Mouse (Mus musculus): ENCODE measurements at regions not wholly inside any gene's neighbourhood (a gene's known extent, or its start where the extent isn't known, plus 50 kb on each side); places are given as distances from the start of the nearest gene placed in this dataset.
A peak's percentile ranks its signal among the peaks of the same experiment; 100 is the strongest.

- no peak overlapping the region for H3K27ac ChIP-seq (ENCODE audit: control insufficient read depth, insufficient read depth, low read length)
- H3K4me3 ChIP-seq (ENCODE audit: control insufficient read depth, insufficient read depth, low read length), result no peak overlapping the region; the same call in 1 of the 2 replicates
- peak; percentile 81 for DNase-seq
- 6% methylated on average over 18 of the region's 18 CpGs for WGBS
- H3K4me1 ChIP-seq (replicated peaks; ENCODE audit: control insufficient read depth, insufficient read depth, low read length), result peaks cover 2% of the 10 kb centered on the region; the same call in 1 of the 2 replicates
- TF ChIP-seq POLR2A (IDR thresholded peaks at IDR 0.05; ENCODE audit: control insufficient read depth, extremely low read depth, insufficient read depth, low read length, poor library complexity) (no peak), CTCF (IDR thresholded peaks at IDR 0.05; ENCODE audit: borderline replicate concordance, control insufficient read depth, extremely low read depth, insufficient read depth, low read length, poor library complexity) (peak; percentile 50; the same call in 1 of the 2 replicates)
- no peaks in the 10 kb centered on the region for H3K27me3 ChIP-seq (ENCODE audit: control insufficient read depth, insufficient read depth, low read length)
- no peaks in the 10 kb centered on the region for H3K36me3 ChIP-seq (ENCODE audit: control insufficient read depth, insufficient read depth, low read length)
Measured at GRCm38 (mm10) chr9:88241203-88241995, 85.6 kb upstream of the Nt5e start.

- H3K4me3 ChIP-seq (ENCODE audit: control insufficient read depth, insufficient read depth, low read length), result no peak overlapping the region
- no peaks in the 10 kb centered on the region for H3K27me3 ChIP-seq (ENCODE audit: control insufficient read depth, insufficient read depth, low read length)
- no peak for TF ChIP-seq CTCF (IDR thresholded peaks at IDR 0.05; ENCODE audit: borderline replicate concordance, control insufficient read depth, extremely low read depth, insufficient read depth, low read length, poor library complexity)
- no peak for TF ChIP-seq POLR2A (IDR thresholded peaks at IDR 0.05; ENCODE audit: control insufficient read depth, extremely low read depth, insufficient read depth, low read length, poor library complexity)
- H3K36me3 ChIP-seq (ENCODE audit: control insufficient read depth, insufficient read depth, low read length), result no peaks in the 10 kb centered on the region
- WGBS, result 94% methylated on average over 7 of the region's 7 CpGs
- H3K27ac ChIP-seq (ENCODE audit: control insufficient read depth, insufficient read depth, low read length), result no peak overlapping the region
- no peak for DNase-seq
- H3K4me1 ChIP-seq (replicated peaks; ENCODE audit: control insufficient read depth, insufficient read depth, low read length), result peaks cover 2% of the 10 kb centered on the region; the same call in 1 of the 2 replicates
Measured at GRCm38 (mm10) chr9:88242530-88242929, 84.5 kb upstream of the Nt5e start.

GRCm38 (mm10) chr9:88244492-88244891 lies 82.5 kb upstream of the Nt5e start:
- DNase-seq, result no peak
- 71% methylated on average over 3 of the region's 3 CpGs for WGBS
- no peak overlapping the region for H3K4me3 ChIP-seq (ENCODE audit: control insufficient read depth, insufficient read depth, low read length)
- H3K4me1 ChIP-seq (replicated peaks; ENCODE audit: control insufficient read depth, insufficient read depth, low read length), result peaks cover 2% of the 10 kb centered on the region; the same call in 1 of the 2 replicates
- TF ChIP-seq POLR2A (IDR thresholded peaks at IDR 0.05; ENCODE audit: control insufficient read depth, extremely low read depth, insufficient read depth, low read length, poor library complexity), result no peak
- no peak for TF ChIP-seq CTCF (IDR thresholded peaks at IDR 0.05; ENCODE audit: borderline replicate concordance, control insufficient read depth, extremely low read depth, insufficient read depth, low read length, poor library complexity)
- H3K27me3 ChIP-seq (ENCODE audit: control insufficient read depth, insufficient read depth, low read length), result no peaks in the 10 kb centered on the region
- H3K36me3 ChIP-seq (ENCODE audit: control insufficient read depth, insufficient read depth, low read length), result no peaks in the 10 kb centered on the region
- no peak overlapping the region for H3K27ac ChIP-seq (ENCODE audit: control insufficient read depth, insufficient read depth, low read length)

- Histone ChIP-seq H3K36me3 (ENCODE audit: control insufficient read depth, insufficient read depth, low read length) (no peaks in the 10 kb centered on the region), H3K4me1 (replicated peaks; ENCODE audit: control insufficient read depth, insufficient read depth, low read length) (no peaks in the 10 kb centered on the region), H3K27ac (ENCODE audit: control insufficient read depth, insufficient read depth, low read length) (no peak overlapping the region), H3K4me3 (ENCODE audit: control insufficient read depth, insufficient read depth, low read length) (no peak overlapping the region), H3K27me3 (ENCODE audit: control insufficient read depth, insufficient read depth, low read length) (no peaks in the 10 kb centered on the region)
- no peak for DNase-seq
- TF ChIP-seq CTCF (IDR thresholded peaks at IDR 0.05; ENCODE audit: borderline replicate concordance, control insufficient read depth, extremely low read depth, insufficient read depth, low read length, poor library complexity) (no peak), POLR2A (IDR thresholded peaks at IDR 0.05; ENCODE audit: control insufficient read depth, extremely low read depth, insufficient read depth, low read length, poor library complexity) (no peak)
- WGBS, result 79% methylated on average over 7 of the region's 7 CpGs
Measured at GRCm38 (mm10) chr9:88255948-88256347, 71.0 kb upstream of the Nt5e start.

- Histone ChIP-seq H3K36me3 (ENCODE audit: control insufficient read depth, insufficient read depth, low read length) (no peaks in the 10 kb centered on the region), H3K4me1 (replicated peaks; ENCODE audit: control insufficient read depth, insufficient read depth, low read length) (no peaks in the 10 kb centered on the region), H3K27ac (ENCODE audit: control insufficient read depth, insufficient read depth, low read length) (no peak overlapping the region), H3K4me3 (ENCODE audit: control insufficient read depth, insufficient read depth, low read length) (no peak overlapping the region), H3K27me3 (ENCODE audit: control insufficient read depth, insufficient read depth, low read length) (no peaks in the 10 kb centered on the region)
- 78% methylated on average over 4 of the region's 4 CpGs for WGBS
- TF ChIP-seq POLR2A (IDR thresholded peaks at IDR 0.05; ENCODE audit: control insufficient read depth, extremely low read depth, insufficient read depth, low read length, poor library complexity) (no peak), CTCF (IDR thresholded peaks at IDR 0.05; ENCODE audit: borderline replicate concordance, control insufficient read depth, extremely low read depth, insufficient read depth, low read length, poor library complexity) (no peak)
- no peak for DNase-seq
Measured at GRCm38 (mm10) chr9:88259627-88260026, 67.4 kb upstream of the Nt5e start.

- Histone ChIP-seq H3K36me3 (ENCODE audit: control insufficient read depth, insufficient read depth, low read length) (no peaks in the 10 kb centered on the region), H3K4me3 (ENCODE audit: control insufficient read depth, insufficient read depth, low read length) (no peak overlapping the region), H3K27me3 (ENCODE audit: control insufficient read depth, insufficient read depth, low read length) (no peaks in the 10 kb centered on the region), H3K4me1 (replicated peaks; ENCODE audit: control insufficient read depth, insufficient read depth, low read length) (no peaks in the 10 kb centered on the region), H3K27ac (ENCODE audit: control insufficient read depth, insufficient read depth, low read length) (no peak overlapping the region)
- no peak for TF ChIP-seq POLR2A (IDR thresholded peaks at IDR 0.05; ENCODE audit: control insufficient read depth, extremely low read depth, insufficient read depth, low read length, poor library complexity)
- TF ChIP-seq CTCF (IDR thresholded peaks at IDR 0.05; ENCODE audit: borderline replicate concordance, control insufficient read depth, extremely low read depth, insufficient read depth, low read length, poor library complexity), result no peak
- no peak for DNase-seq
- WGBS, result 83% methylated on average over 2 of the region's 2 CpGs
Measured at GRCm38 (mm10) chr9:88260072-88260635, 66.8 kb upstream of the Nt5e start.

All from thymus, adult 2 months (tissue).